In the genomic region with DNA sequence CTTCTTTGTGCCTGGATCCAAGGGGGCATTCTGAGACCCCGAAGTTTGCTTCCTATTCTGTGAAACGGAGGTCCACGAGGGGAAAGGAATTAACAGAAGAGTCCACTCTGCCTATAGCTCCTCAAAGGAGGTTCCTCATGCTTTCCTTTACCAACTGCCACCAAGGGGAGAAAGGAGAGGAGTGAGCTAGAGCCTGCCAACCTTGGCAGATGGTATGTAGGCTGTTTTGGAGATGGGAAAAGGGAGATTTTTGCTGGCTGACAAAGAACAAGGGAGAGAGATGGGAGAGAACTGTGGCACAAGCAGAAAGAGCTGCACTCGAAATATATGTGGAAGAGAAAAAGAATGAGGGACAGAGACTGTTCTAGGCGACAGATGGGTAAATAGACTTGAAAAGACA, we compare ENCODE assay signal across 13 mouse cellular contexts. TPM values are rescaled to one million over a fixed set of nuclear protein-coding genes. Genes with fewer than 3 reads are reported as not detected.
A peak's percentile ranks its signal among the peaks of the same experiment; 100 is the strongest.
DNase-seq lines count a peak whose midpoint lies in the region; ATAC-seq lines count a peak whose summit lies in the region.
"Had no signal": no experiment of that assay in that cellular context is flagged by ENCODE, and none has a peak within 500 bp of the region (broad histone marks: within the 10 kb centered on the region; RNA-seq: fewer than 3 reads in every experiment).

No protein-coding gene starts in this region.

- no peak for ATAC-seq in megakaryocyte progenitor cell, adult 5-6 weeks (replicated peaks; ENCODE audit: poor library complexity)
- no peak for ATAC-seq in kidney, embryonic 14.5 days (ENCODE audit: low FRiP score, low TSS enrichment)
- ATAC-seq: liver, embryonic 12.5 days; lung, postnatal 0 days had no signal

- H3K4me1 ChIP-seq in kidney, embryonic 14.5 days (ENCODE audit: control insufficient read depth, insufficient read depth, low read length) = no peaks in the 10 kb centered on the region
- H3K4me1 ChIP-seq: liver, embryonic 12.5 days had no signal

- no peaks in the 10 kb centered on the region for H3K27me3 ChIP-seq in kidney, embryonic 14.5 days (ENCODE audit: control insufficient read depth, insufficient read depth, low read length)
- H3K27me3 ChIP-seq: liver, embryonic 12.5 days had no signal

- no peak overlapping the region for H3K4me3 ChIP-seq in kidney, embryonic 14.5 days (ENCODE audit: low read length)
- H3K4me3 ChIP-seq: gastrocnemius, adult 2 months; liver, embryonic 12.5 days; midbrain, embryonic 10.5 days had no signal

- WGBS in kidney, embryonic 14.5 days = 84% methylated on average over 5 of the region's 5 CpGs

- H3K4me2 ChIP-seq in kidney, embryonic 14.5 days (replicated peaks; ENCODE audit: low read depth, low read length) = no peak overlapping the region
- H3K4me2 ChIP-seq: liver, embryonic 12.5 days had no signal

- intact Hi-C loops in left cerebral cortex, postnatal 25 days (cut with DNase I) = loop anchor here (5.0 kb wide), 2 partner anchors 184 to 219 kb away; no protein-coding TSS in a partner anchor

- H3K9ac ChIP-seq in kidney, embryonic 14.5 days (ENCODE audit: low read depth, low read length) = no peak overlapping the region
- H3K9ac ChIP-seq: liver, embryonic 12.5 days had no signal

- H3K27ac ChIP-seq in kidney, embryonic 14.5 days (ENCODE audit: low read depth, low read length) = no peak overlapping the region
- H3K27ac ChIP-seq: gastrocnemius, adult 2 months; liver, embryonic 12.5 days; midbrain, embryonic 10.5 days had no signal

- H3K9me3 ChIP-seq in kidney, embryonic 14.5 days (ENCODE audit: control insufficient read depth, low read length) = no peaks in the 10 kb centered on the region
- H3K9me3 ChIP-seq: liver, embryonic 12.5 days; midbrain, embryonic 10.5 days had no signal

- DNase-seq in cerebellum, adult 18-20 months = peak; percentile 70 to 80
- peak; percentile 72 to 73 for DNase-seq in cerebellum, postnatal 10 days
- peak; percentile 68 to 74 for DNase-seq in layer of hippocampus, adult 8-10 months (ENCODE audit: low spot score in 2 of 2)
- peak; percentile 50 to 95 for DNase-seq in left cerebral cortex, postnatal 25 days (ENCODE audit: low spot score in 2 of 2)
- DNase-seq in retina, postnatal 1 day = no peak
- DNase-seq in embryo, embryonic 10 days (ENCODE audit: low spot score) = no peak
- DNase-seq: gastrocnemius, adult 2 months; thymus, postnatal 25 days had no signal

- H3K36me3 ChIP-seq in kidney, embryonic 14.5 days (ENCODE audit: control insufficient read depth, insufficient read depth, low read length) = no peaks in the 10 kb centered on the region
- H3K36me3 ChIP-seq: liver, embryonic 12.5 days; midbrain, embryonic 10.5 days had no signal

RNA-seq across cellular contexts. Expression of a gene that starts 28.0 kb away (rescaled TPM):
- 10 to 100 TPM; 65.4 to 78.2 (median 70.1) TPM for total RNA-seq in layer of hippocampus, adult 8-10 months (2022)
- total RNA-seq in left cerebral cortex, postnatal 25 days (2021) = 100 to 1,000 TPM; 118 to 134 TPM
- total RNA-seq in megakaryocyte progenitor cell, adult 5-6 weeks (2015) = not detected in 2 replicates
- total RNA-seq in megakaryocyte progenitor cell, adult 5-6 weeks (2017) = not detected in 2 replicates
- 0.07 and 0.11 TPM in 2 replicates for polyA plus RNA-seq in kidney, embryonic 14.5 days (2014; fragmentation: Nextera tagmentation; extraction: Ambion mirVana)

RNA-seq across cellular contexts. Expression of a gene that starts 33.9 kb away (rescaled TPM):
- 100 to 1,000 TPM; 166 to 188 (median 173) TPM for total RNA-seq in layer of hippocampus, adult 8-10 months (2022)
- total RNA-seq in left cerebral cortex, postnatal 25 days (2021) = 100 to 1,000 TPM; 187 to 191 TPM
- not detected in 2 replicates for total RNA-seq in megakaryocyte progenitor cell, adult 5-6 weeks (2015)
- total RNA-seq in megakaryocyte progenitor cell, adult 5-6 weeks (2017) = not detected in 2 replicates
- 1.1 and 1.3 TPM in 2 replicates for polyA plus RNA-seq in kidney, embryonic 14.5 days (2014; fragmentation: Nextera tagmentation; extraction: Ambion mirVana)

Comparison
In these comparisons a context has a peak if more than half of its experiments do, and no peak if none do; other contexts are left out.
1. DNase-seq: peak in cerebellum, adult 18-20 months (2 of 2), cerebellum, postnatal 10 days (2 of 2), layer of hippocampus, adult 8-10 months (2 of 2) and left cerebral cortex, postnatal 25 days (2 of 2); none in retina, postnatal 1 day (single experiment) and embryo, embryonic 10 days (single experiment).
2. RNA of a gene that starts 28.0 kb away (total RNA-seq): 118 to 134 TPM in left cerebral cortex, postnatal 25 days and 65.4 to 78.2 TPM in layer of hippocampus, adult 8-10 months; not detected in megakaryocyte progenitor cell, adult 5-6 weeks; every median in the first group is over 10 times any median in the second.
3. RNA of a gene that starts 33.9 kb away (total RNA-seq): 187 to 191 TPM in left cerebral cortex, postnatal 25 days and 166 to 188 TPM in layer of hippocampus, adult 8-10 months; not detected in megakaryocyte progenitor cell, adult 5-6 weeks; every median in the first group is over 100 times any median in the second.